Mouse (Mus musculus): ENCODE data around the gene Msrb2. TPM values are rescaled to one million over a fixed set of nuclear protein-coding genes. Genes with fewer than 3 reads are reported as not detected.

The Msrb2 gene
- total and polyA plus RNA-seq, 3 experiments, result not detected

DNA sequence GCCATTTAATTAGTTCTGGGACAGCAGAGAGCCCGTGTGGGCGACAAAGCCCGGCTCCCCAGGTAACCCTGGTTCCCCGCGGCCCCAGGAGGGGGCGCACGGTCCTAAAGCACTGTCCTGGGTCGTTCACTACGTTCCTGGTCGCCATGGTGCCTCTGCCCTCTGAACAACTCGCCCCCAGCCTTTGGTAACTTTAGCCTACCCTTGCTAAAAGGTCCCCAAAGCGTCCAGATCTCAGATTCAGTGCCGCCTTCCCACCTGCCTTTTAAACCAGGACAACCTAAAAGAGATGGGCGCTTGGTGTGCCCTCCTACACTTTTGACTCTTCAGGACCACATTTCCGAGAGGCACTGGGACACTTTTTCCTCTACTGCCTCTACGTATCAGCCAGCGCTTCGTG is 59.9 kb downstream of the Msrb2 start:
- no peaks in the 10 kb centered on the region for H3K27me3 ChIP-seq (ENCODE audit: insufficient read depth, low read length)
- H3K36me3 ChIP-seq (replicated peaks), result no peaks in the 10 kb centered on the region
- H3K4me1 ChIP-seq (ENCODE audit: insufficient read depth, low read depth, low read length), result no peaks in the 10 kb centered on the region
- ATAC-seq (ENCODE audit: extremely low read depth, insufficient number of reproducible peaks, low FRiP score, poor library complexity, severe bottlenecking) (no peak), DNase-seq (ENCODE audit: low spot score) (no peak)
- 0 out of 2 replicates have a peak, but pooled peaks cover 2% of the 10 kb centered on the region for H3K9me3 ChIP-seq (replicated peaks)
- no peak for TF ChIP-seq GATA1 (IDR thresholded peaks at IDR 0.05; ENCODE audit: borderline replicate concordance, low read length)
- TF ChIP-seq GATA2 (IDR thresholded peaks at IDR 0.05; ENCODE audit: borderline replicate concordance, low read depth, low read length), result no peak
- TF ChIP-seq TAL1 (conservative IDR thresholded peaks at IDR 0.05; ENCODE audit: low read depth, low read length), result no peak
- TF ChIP-seq CTCF (IDR thresholded peaks at IDR 0.05; ENCODE audit: low read depth, low read length), result no peak
- TF ChIP-seq POLR2AphosphoS5 (IDR thresholded peaks at IDR 0.05; ENCODE audit: insufficient replicate concordance, low read depth, low read length), result no peak
- no peak overlapping the region for H3K4me3 ChIP-seq (ENCODE audit: low read depth, low read length)

DNA sequence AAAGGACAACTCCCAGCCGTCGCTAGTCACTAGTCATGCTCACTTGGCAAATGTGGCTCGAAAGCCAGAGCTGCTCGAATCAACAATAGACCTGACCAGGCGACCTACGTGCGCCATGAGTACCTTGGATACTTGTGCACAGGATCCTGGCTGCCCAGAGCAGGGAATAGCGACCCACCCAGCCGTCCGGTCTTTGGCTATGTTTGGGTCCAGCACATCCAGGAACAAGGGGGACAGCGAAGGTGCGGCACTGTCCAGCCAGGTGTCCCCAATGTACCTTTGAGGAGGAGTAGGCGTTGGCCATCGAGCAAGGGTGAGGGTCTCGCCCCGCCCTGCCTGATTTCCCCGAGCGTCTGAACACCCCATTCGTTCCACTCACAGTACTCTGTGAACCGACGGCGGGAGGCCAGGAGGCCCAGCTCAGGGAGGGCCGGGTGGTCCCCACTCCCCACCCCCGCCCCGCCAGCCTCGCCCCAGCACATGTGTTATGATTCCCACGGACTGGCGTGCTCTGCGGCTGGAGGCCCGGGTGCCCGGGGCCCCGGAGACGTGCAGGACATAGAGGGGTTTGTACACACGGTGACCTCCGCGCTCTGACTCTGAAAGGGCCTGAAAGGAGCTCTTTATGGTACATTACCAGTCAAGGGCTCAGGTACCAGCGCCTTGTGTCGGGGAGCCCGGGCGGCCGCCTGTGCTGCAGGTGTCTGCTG is 60.5 kb downstream of the Msrb2 start:
- Histone ChIP-seq H3K4me3 (ENCODE audit: low read depth, low read length) (no peak overlapping the region), H3K27me3 (ENCODE audit: insufficient read depth, low read length) (no peaks in the 10 kb centered on the region), H3K36me3 (replicated peaks) (no peaks in the 10 kb centered on the region), H3K4me1 (ENCODE audit: insufficient read depth, low read depth, low read length) (no peaks in the 10 kb centered on the region), H3K9me3 (replicated peaks) (0 out of 2 replicates have a peak, but pooled peaks cover 2% of the 10 kb centered on the region)
- DNase-seq (ENCODE audit: low spot score), result no peak
- TF ChIP-seq CTCF (IDR thresholded peaks at IDR 0.05; ENCODE audit: low read depth, low read length), result no peak
- TF ChIP-seq POLR2AphosphoS5 (IDR thresholded peaks at IDR 0.05; ENCODE audit: insufficient replicate concordance, low read depth, low read length), result no peak
- TF ChIP-seq GATA1 (IDR thresholded peaks at IDR 0.05; ENCODE audit: borderline replicate concordance, low read length), result no peak
- no peak for ATAC-seq (ENCODE audit: extremely low read depth, insufficient number of reproducible peaks, low FRiP score, poor library complexity, severe bottlenecking)

GRCm38 (mm10) chr2:19444346-19444745 is 73.1 kb downstream of the Msrb2 start:
- H3K9me3 ChIP-seq (replicated peaks), result peaks cover 5% of the 10 kb centered on the region; the same call in 1 of the 2 replicates
- H3K4me3 ChIP-seq (ENCODE audit: low read depth, low read length), result no peak overlapping the region
- no peaks in the 10 kb centered on the region for H3K36me3 ChIP-seq (replicated peaks)
- H3K4me1 ChIP-seq (ENCODE audit: insufficient read depth, low read depth, low read length), result no peaks in the 10 kb centered on the region
- DNase-seq (ENCODE audit: low spot score) (no peak), ATAC-seq (ENCODE audit: extremely low read depth, insufficient number of reproducible peaks, low FRiP score, poor library complexity, severe bottlenecking) (no peak)
- H3K27me3 ChIP-seq (ENCODE audit: insufficient read depth, low read length), result peaks cover 19% of the 10 kb centered on the region; the same call in 1 of the 2 replicates
- no peak for TF ChIP-seq GATA2 (IDR thresholded peaks at IDR 0.05; ENCODE audit: borderline replicate concordance, low read depth, low read length)
- TF ChIP-seq POLR2AphosphoS5 (IDR thresholded peaks at IDR 0.05; ENCODE audit: insufficient replicate concordance, low read depth, low read length), result no peak
- TF ChIP-seq GATA1 (IDR thresholded peaks at IDR 0.05; ENCODE audit: borderline replicate concordance, low read length), result no peak
- no peak for TF ChIP-seq CTCF (IDR thresholded peaks at IDR 0.05; ENCODE audit: low read depth, low read length)
- no peak for TF ChIP-seq TAL1 (conservative IDR thresholded peaks at IDR 0.05; ENCODE audit: low read depth, low read length)

Other genes starting within 250 kb of the Msrb2 start
- gene Armc3, start 172.1 kb upstream of the Msrb2 start, total RNA-seq (2014; fragmentation: Nextera tagmentation), result not detected in 2 replicates
- gene Armc3, start 172.1 kb upstream of the Msrb2 start, total RNA-seq (2017), result 0.12 and 0.16 TPM in 2 replicates
- 0.02 TPM in 1 of 2 replicates, not detected in the other for gene Armc3, start 172.1 kb upstream of the Msrb2 start, polyA plus RNA-seq (2012)
- gene Ptf1a, start 74.2 kb downstream of the Msrb2 start, total RNA-seq (2014; fragmentation: Nextera tagmentation), result not detected in 2 replicates
- gene Ptf1a, start 74.2 kb downstream of the Msrb2 start, total RNA-seq (2017), result not detected in 2 replicates
- not detected in 2 replicates for gene Ptf1a, start 74.2 kb downstream of the Msrb2 start, polyA plus RNA-seq (2012)
- not detected in 2 replicates for gene 4921504E06Rik, start 182.5 kb downstream of the Msrb2 start, total RNA-seq (2014; fragmentation: Nextera tagmentation)
- 0.06 TPM in 1 of 2 replicates, not detected in the other for gene 4921504E06Rik, start 182.5 kb downstream of the Msrb2 start, total RNA-seq (2017)
- gene 4921504E06Rik, start 182.5 kb downstream of the Msrb2 start, polyA plus RNA-seq (2012), result not detected in 2 replicates

Data from G1E (cell line).